9 mouse cellular contexts compared by ENCODE assay signal in the genomic region with DNA sequence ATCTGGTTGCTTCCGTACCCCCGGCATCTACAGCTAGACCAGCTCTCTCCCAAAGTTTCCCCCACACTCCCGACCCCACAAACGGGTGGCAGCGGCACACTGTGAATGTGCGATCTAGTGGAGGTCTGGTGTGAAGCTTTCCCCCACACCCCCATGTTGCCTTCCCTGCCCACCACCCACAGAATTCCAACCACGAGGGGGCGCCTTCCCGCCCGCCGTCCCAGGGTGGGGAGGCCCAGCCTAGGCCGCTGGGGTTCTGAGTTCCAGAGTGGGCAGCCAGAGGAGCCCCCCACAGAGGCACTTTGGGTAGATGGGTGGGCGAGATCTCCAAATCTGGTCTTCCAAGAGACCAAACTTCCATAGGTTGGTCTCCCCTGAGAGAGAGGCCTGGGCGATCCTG. TPM values are rescaled to one million over a fixed set of nuclear protein-coding genes. Genes with fewer than 3 reads are reported as not detected.
DNase-seq lines count a peak whose midpoint lies in the region; ATAC-seq and TF ChIP-seq lines count a peak whose summit lies in the region.
"Had no signal": no experiment of that assay in that cellular context is flagged by ENCODE, and none has a peak within 500 bp of the region (broad histone marks: within the 10 kb centered on the region; RNA-seq: fewer than 3 reads in every experiment).

No protein-coding gene starts in this region.

- H3K27me3 ChIP-seq in forebrain, embryonic 10.5 days (ENCODE audit: poor library complexity, severe bottlenecking), result peaks cover 91% of the 10 kb centered on the region
- peaks cover 32% of the 10 kb centered on the region for H3K27me3 ChIP-seq in forebrain, embryonic 16.5 days (replicated peaks; ENCODE audit: control insufficient read depth, insufficient read depth, low read length)
- H3K27me3 ChIP-seq in lung, embryonic 14.5 days (ENCODE audit: insufficient read depth, low read length), result peaks cover 47% of the 10 kb centered on the region
- H3K27me3 ChIP-seq in hindbrain, embryonic 14.5 days (ENCODE audit: control insufficient read depth, insufficient read depth, low read length), result peaks cover 43% of the 10 kb centered on the region
- peaks cover 32% of the 10 kb centered on the region for H3K27me3 ChIP-seq in small intestine, adult 2 months (ENCODE audit: control insufficient read depth, insufficient read depth, low read length)

- no peaks in the 10 kb centered on the region for H3K36me3 ChIP-seq in forebrain, embryonic 10.5 days (replicated peaks)
- no peaks in the 10 kb centered on the region for H3K36me3 ChIP-seq in forebrain, embryonic 16.5 days (ENCODE audit: control insufficient read depth, insufficient read depth)
- no peaks in the 10 kb centered on the region for H3K36me3 ChIP-seq in lung, embryonic 14.5 days (ENCODE audit: insufficient read depth)
- H3K36me3 ChIP-seq in hindbrain, embryonic 14.5 days (replicated peaks; ENCODE audit: control insufficient read depth, insufficient read depth), result no peaks in the 10 kb centered on the region
- H3K36me3 ChIP-seq in small intestine, adult 2 months (ENCODE audit: control insufficient read depth, insufficient read depth, low read length), result no peaks in the 10 kb centered on the region
- H3K36me3 ChIP-seq: lung, embryonic 15.5 days had no signal

- peaks cover 49% of the 10 kb centered on the region for H3K4me1 ChIP-seq in forebrain, embryonic 10.5 days
- H3K4me1 ChIP-seq in forebrain, embryonic 16.5 days (replicated peaks; ENCODE audit: control insufficient read depth, insufficient read depth, low read length), result peaks cover 4% of the 10 kb centered on the region; the same call in 1 of the 2 replicates
- H3K4me1 ChIP-seq in lung, embryonic 14.5 days (ENCODE audit: insufficient read depth), result no peaks in the 10 kb centered on the region
- H3K4me1 ChIP-seq in hindbrain, embryonic 14.5 days (replicated peaks; ENCODE audit: control insufficient read depth, insufficient read depth, low read length), result no peaks in the 10 kb centered on the region
- H3K4me1 ChIP-seq in small intestine, adult 2 months (ENCODE audit: control insufficient read depth, insufficient read depth, insufficient read length, low read length), result no peaks in the 10 kb centered on the region; the same call in 1 of the 2 replicates

- H3K4me2 ChIP-seq in forebrain, embryonic 16.5 days (ENCODE audit: low read length), result no peak overlapping the region
- no peak overlapping the region for H3K4me2 ChIP-seq in lung, embryonic 14.5 days
- H3K4me2 ChIP-seq in hindbrain, embryonic 14.5 days (replicated peaks), result no peak overlapping the region

- peak; percentile 51 for TF ChIP-seq CTCF in lung, embryonic 14.5 days (IDR thresholded peaks at IDR 0.05; ENCODE audit: low read depth)
- TF ChIP-seq CTCF in small intestine, adult 2 months (IDR thresholded peaks at IDR 0.05; ENCODE audit: extremely low read depth, insufficient read length, insufficient replicate concordance, low read depth, low read length), result 0 out of 2 replicates have a peak, but pooled peaks have one; percentile 11

- no peak overlapping the region for H3K9ac ChIP-seq in forebrain, embryonic 16.5 days (replicated peaks; ENCODE audit: low read depth, low read length)
- H3K9ac ChIP-seq in lung, embryonic 14.5 days, result no peak overlapping the region
- no peak overlapping the region for H3K9ac ChIP-seq in hindbrain, embryonic 14.5 days
- H3K9ac ChIP-seq: lung, embryonic 15.5 days had no signal

- DNase-seq in forebrain, embryonic 10.5 days (ENCODE audit: extremely low spot score, low spot score), result no peak
- DNase-seq in lung, embryonic 14.5 days, result no peak
- no peak for DNase-seq in lung, adult 18-20 months
- DNase-seq in hindbrain, embryonic 14.5 days (ENCODE audit: low spot score), result no peak
- DNase-seq in adrenal gland, postnatal 10 days, result no peak
- no peak for DNase-seq in adrenal gland, postnatal 36 days

- no peak for TF ChIP-seq POLR2A in small intestine, adult 2 months (IDR thresholded peaks at IDR 0.05; ENCODE audit: low read depth, low read length)

- ATAC-seq in forebrain, embryonic 16.5 days, result no peak
- no peak for ATAC-seq in lung, embryonic 14.5 days (ENCODE audit: insufficient read depth)
- no peak for ATAC-seq in hindbrain, embryonic 14.5 days (ENCODE audit: low FRiP score)

- H3K9me3 ChIP-seq in forebrain, embryonic 10.5 days, result no peaks in the 10 kb centered on the region
- no peaks in the 10 kb centered on the region for H3K9me3 ChIP-seq in forebrain, embryonic 16.5 days (ENCODE audit: control insufficient read depth, low read length)
- no peaks in the 10 kb centered on the region for H3K9me3 ChIP-seq in lung, embryonic 14.5 days (ENCODE audit: low read depth, low read length)
- H3K9me3 ChIP-seq in hindbrain, embryonic 14.5 days (ENCODE audit: control insufficient read depth, low read length), result no peaks in the 10 kb centered on the region
- H3K9me3 ChIP-seq: lung, embryonic 15.5 days had no signal

- H3K27ac ChIP-seq in forebrain, embryonic 10.5 days, result no peak overlapping the region
- H3K27ac ChIP-seq in forebrain, embryonic 16.5 days (ENCODE audit: low read length), result no peak overlapping the region
- no peak overlapping the region for H3K27ac ChIP-seq in lung, embryonic 14.5 days (ENCODE audit: low read depth)
- H3K27ac ChIP-seq in hindbrain, embryonic 14.5 days, result no peak overlapping the region
- no peak overlapping the region for H3K27ac ChIP-seq in small intestine, adult 2 months (ENCODE audit: insufficient read depth, low read depth, low read length)
- H3K27ac ChIP-seq: lung, embryonic 15.5 days had no signal

- H3K4me3 ChIP-seq in forebrain, embryonic 10.5 days, result peak overlapping the region; percentile 33; the same call in 1 of the 2 replicates
- no peak overlapping the region for H3K4me3 ChIP-seq in forebrain, embryonic 16.5 days (replicated peaks; ENCODE audit: low read length)
- H3K4me3 ChIP-seq in lung, embryonic 14.5 days (ENCODE audit: low read depth, low read length), result no peak overlapping the region
- peak overlapping the region; percentile 23; the same call in 1 of the 2 replicates for H3K4me3 ChIP-seq in hindbrain, embryonic 14.5 days (replicated peaks; ENCODE audit: low read length)
- H3K4me3 ChIP-seq in small intestine, adult 2 months (ENCODE audit: low read depth, low read length), result no peak overlapping the region

- WGBS in forebrain, embryonic 10.5 days, result 49% methylated on average over 14 of the region's 14 CpGs
- WGBS in forebrain, embryonic 16.5 days, result 46% methylated on average over 14 of the region's 14 CpGs
- 39% methylated on average over 14 of the region's 14 CpGs for WGBS in lung, embryonic 14.5 days
- 56% methylated on average over 14 of the region's 14 CpGs for WGBS in hindbrain, embryonic 14.5 days
- 48% methylated on average over 14 of the region's 14 CpGs for WGBS in small intestine, adult 2 months

RNA-seq across cellular contexts. Expression of gene Sox10, which starts 2.2 kb away (rescaled TPM):
- polyA plus RNA-seq in forebrain, embryonic 10.5 days (2016; fragmentation: Nextera tagmentation; extraction: Ambion mirVana), result 1.2 and 1.3 TPM in 2 replicates
- polyA plus RNA-seq in forebrain, embryonic 16.5 days (2015; fragmentation: Nextera tagmentation; extraction: Ambion mirVana), result 2.0 and 2.2 TPM in 2 replicates
- 0.37 and 0.79 TPM in 2 replicates for polyA plus RNA-seq in lung, embryonic 14.5 days (2014; fragmentation: Nextera tagmentation; extraction: Ambion mirVana)
- polyA plus RNA-seq in hindbrain, embryonic 14.5 days (2014; fragmentation: Nextera tagmentation; extraction: Ambion mirVana), result 8.9 and 10.3 TPM in 2 replicates
- polyA plus RNA-seq in small intestine, adult 2 months (2012; rRNA removed), result 2.5 and 2.7 TPM in 2 replicates
- total RNA-seq in adrenal gland, postnatal 10 days (2021), result 1 to 10 TPM; 4.7 to 5.3 TPM
- 1 to 10 TPM; 1.3 to 1.8 TPM for total RNA-seq in adrenal gland, postnatal 36 days (2021)

RNA-seq across cellular contexts. Expression of gene 1700088E04Rik, which starts 21.8 kb away (rescaled TPM):
- 6.9 and 8.1 TPM in 2 replicates for polyA plus RNA-seq in forebrain, embryonic 10.5 days (2016; fragmentation: Nextera tagmentation; extraction: Ambion mirVana)
- polyA plus RNA-seq in forebrain, embryonic 16.5 days (2015; fragmentation: Nextera tagmentation; extraction: Ambion mirVana), result 11.7 and 13.1 TPM in 2 replicates
- polyA plus RNA-seq in lung, embryonic 14.5 days (2014; fragmentation: Nextera tagmentation; extraction: Ambion mirVana), result 6.0 and 7.1 TPM in 2 replicates
- 18.3 and 19.1 TPM in 2 replicates for polyA plus RNA-seq in hindbrain, embryonic 14.5 days (2014; fragmentation: Nextera tagmentation; extraction: Ambion mirVana)
- 0.56 and 1.2 TPM in 2 replicates for polyA plus RNA-seq in small intestine, adult 2 months (2012; rRNA removed)
- 1 to 10 TPM; 3.5 to 3.7 TPM for total RNA-seq in adrenal gland, postnatal 10 days (2021)
- 1 to 10 TPM; 5.5 to 7.3 TPM for total RNA-seq in adrenal gland, postnatal 36 days (2021)

RNA-seq across cellular contexts. Expression of gene Polr2f, which starts 22.0 kb away (rescaled TPM):
- polyA plus RNA-seq in forebrain, embryonic 10.5 days (2016; fragmentation: Nextera tagmentation; extraction: Ambion mirVana), result 419 and 440 TPM in 2 replicates
- polyA plus RNA-seq in forebrain, embryonic 16.5 days (2015; fragmentation: Nextera tagmentation; extraction: Ambion mirVana), result 253 and 256 TPM in 2 replicates
- polyA plus RNA-seq in lung, embryonic 14.5 days (2014; fragmentation: Nextera tagmentation; extraction: Ambion mirVana), result 315 and 325 TPM in 2 replicates
- 273 and 298 TPM in 2 replicates for polyA plus RNA-seq in hindbrain, embryonic 14.5 days (2014; fragmentation: Nextera tagmentation; extraction: Ambion mirVana)
- 18.3 and 32.2 TPM in 2 replicates for polyA plus RNA-seq in small intestine, adult 2 months (2012; rRNA removed)
- total RNA-seq in adrenal gland, postnatal 10 days (2021), result 100 to 1,000 TPM; 145 TPM
- 100 to 1,000 TPM; 137 to 143 TPM for total RNA-seq in adrenal gland, postnatal 36 days (2021)

RNA-seq across cellular contexts. Expression of gene Micall1, which starts 54.1 kb away (rescaled TPM):
- polyA plus RNA-seq in forebrain, embryonic 10.5 days (2016; fragmentation: Nextera tagmentation; extraction: Ambion mirVana), result 5.1 and 5.5 TPM in 2 replicates
- 8.2 and 10.0 TPM in 2 replicates for polyA plus RNA-seq in forebrain, embryonic 16.5 days (2015; fragmentation: Nextera tagmentation; extraction: Ambion mirVana)
- 7.5 and 9.0 TPM in 2 replicates for polyA plus RNA-seq in lung, embryonic 14.5 days (2014; fragmentation: Nextera tagmentation; extraction: Ambion mirVana)
- 12.9 and 14.3 TPM in 2 replicates for polyA plus RNA-seq in hindbrain, embryonic 14.5 days (2014; fragmentation: Nextera tagmentation; extraction: Ambion mirVana)
- polyA plus RNA-seq in small intestine, adult 2 months (2012; rRNA removed), result 18.8 and 23.8 TPM in 2 replicates
- total RNA-seq in adrenal gland, postnatal 10 days (2021), result 10 to 100 TPM; 29.0 to 33.4 TPM
- total RNA-seq in adrenal gland, postnatal 36 days (2021), result 10 to 100 TPM; 41.3 to 51.4 TPM

Comparison
In these comparisons a context has a peak if more than half of its experiments do, and no peak if none do; other contexts are left out.
1. H3K4me3 ChIP-seq: peak in forebrain, embryonic 10.5 days (single experiment) and hindbrain, embryonic 14.5 days (single experiment); none in forebrain, embryonic 16.5 days (single experiment), lung, embryonic 14.5 days (single experiment) and small intestine, adult 2 months (single experiment).